Mouse (Mus musculus): ENCODE data around the gene Serpine1.
"Not testable (repeated sequence)": the region's sequence is repeated elsewhere in the genome, so short reads cannot be mapped to it uniquely, and the experiment has no call there.

The Serpine1 gene

DNA sequence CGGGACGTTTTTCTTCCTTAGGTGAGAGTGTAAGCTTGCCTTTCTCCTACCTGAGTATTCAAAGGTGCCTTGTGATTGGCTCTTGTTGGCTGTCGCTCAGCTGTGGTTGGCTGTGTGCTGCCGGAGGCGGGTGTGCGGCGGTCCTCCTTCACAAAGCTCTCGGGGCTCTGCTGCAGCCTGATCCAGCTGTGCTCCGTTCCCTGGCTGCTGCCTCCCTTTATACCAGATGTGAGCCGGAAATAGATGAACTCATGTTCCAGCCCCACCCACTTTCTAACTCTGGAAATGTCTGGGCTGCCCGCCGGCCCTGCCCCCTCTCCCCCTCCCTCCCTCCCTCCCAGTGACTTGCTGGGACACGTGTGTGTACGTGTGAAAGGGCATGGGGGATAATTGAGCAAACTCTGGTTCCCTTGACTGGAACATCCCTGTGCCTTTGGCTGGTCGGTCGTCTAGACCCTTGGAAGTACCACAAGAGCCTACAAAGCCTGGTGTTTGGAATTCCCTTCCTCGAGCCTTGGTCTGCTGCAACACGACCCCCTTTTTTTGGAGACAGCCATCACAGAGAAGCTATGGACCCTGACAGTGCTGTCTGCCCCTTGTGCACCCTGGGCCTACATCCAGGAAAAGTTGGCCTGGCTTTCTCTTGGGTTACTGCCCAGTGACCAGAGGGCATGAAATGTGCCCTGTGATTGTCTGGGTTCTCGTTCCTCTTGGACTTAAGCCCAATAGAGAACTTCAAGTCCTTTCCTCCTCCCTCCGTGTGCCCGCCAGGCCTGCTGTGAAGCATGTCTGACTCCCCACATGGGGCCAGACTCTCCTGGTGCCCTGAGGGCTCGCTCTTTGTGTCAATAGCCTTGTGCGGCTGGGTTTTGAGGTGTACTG, at the start of gene Serpine1:
TSS of gene Serpine1 (minus strand) at position 190 of the 882 bp plus-strand sequence.
- peak; percentile 60 for DNase-seq (ENCODE audit: low read depth, low spot score)

- DNase-seq (ENCODE audit: low read depth, low spot score), result no peak
Observed at GRCm38 (mm10) chr5:137121280-137121679, 49.2 kb upstream of the Serpine1 start.

DNA sequence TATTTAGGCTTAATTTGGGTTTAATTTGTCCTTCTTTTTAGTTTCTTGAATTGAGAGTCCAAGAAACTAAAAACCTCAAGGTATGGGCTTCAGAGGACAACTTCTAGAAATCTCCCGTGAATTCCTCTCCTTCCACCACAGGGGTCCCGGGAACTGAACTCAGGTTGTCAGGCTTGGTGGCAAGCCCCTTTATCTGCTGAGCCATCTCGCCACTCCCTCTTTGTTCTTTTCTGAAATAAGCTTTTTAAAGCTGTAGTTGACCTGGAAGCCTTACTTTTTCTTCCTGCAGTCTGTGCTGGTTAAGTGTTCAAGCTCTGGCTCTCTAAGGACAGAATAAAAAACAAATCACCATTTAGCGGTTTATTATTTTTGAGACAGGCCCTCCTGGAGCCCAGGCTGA, 46.8 kb upstream of the Serpine1 start:
- no peak for DNase-seq (ENCODE audit: low read depth, low spot score)

DNA sequence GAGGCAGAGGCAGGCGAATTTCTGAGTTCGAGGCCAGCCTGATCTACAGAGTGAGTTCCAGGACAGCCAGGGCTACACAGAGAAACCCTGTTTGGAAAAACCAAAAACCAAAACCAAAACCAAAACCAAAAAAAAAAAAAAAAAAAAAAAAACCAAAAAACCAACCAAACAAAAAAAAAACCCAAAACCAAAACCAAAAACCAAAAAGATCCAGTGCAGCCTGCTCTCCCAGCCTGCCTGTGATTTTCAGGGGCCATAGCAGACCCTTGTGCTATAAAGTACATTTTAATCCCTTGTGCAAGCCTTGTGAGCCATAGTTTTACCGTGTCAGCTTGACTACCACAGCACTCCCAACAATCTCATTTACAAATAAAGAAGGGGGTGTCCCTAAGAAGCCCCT, 45.9 kb upstream of the Serpine1 start:
- DNase-seq (ENCODE audit: low read depth, low spot score), result not testable (repeated sequence)

DNA sequence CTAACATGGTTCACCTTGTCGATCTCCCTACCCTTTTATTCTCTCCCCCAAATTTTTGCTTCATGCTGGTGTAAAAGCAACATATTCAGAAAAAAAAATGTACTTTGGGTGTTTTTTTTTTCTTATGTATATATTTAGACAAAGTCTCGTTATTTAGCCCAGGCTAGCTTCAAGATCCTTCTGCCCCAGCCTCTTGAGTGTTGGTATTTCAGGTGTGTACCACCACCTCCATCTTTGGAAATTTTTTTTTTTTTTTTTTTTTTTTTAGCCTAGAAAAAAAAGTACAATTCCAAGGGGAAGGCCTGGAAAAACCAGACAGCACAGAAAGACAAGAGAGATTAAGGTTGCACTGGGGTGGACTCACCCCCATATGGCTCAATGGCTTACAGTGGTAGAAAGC, 44.9 kb upstream of the Serpine1 start:
- DNase-seq (ENCODE audit: low read depth, low spot score), result no peak

DNA sequence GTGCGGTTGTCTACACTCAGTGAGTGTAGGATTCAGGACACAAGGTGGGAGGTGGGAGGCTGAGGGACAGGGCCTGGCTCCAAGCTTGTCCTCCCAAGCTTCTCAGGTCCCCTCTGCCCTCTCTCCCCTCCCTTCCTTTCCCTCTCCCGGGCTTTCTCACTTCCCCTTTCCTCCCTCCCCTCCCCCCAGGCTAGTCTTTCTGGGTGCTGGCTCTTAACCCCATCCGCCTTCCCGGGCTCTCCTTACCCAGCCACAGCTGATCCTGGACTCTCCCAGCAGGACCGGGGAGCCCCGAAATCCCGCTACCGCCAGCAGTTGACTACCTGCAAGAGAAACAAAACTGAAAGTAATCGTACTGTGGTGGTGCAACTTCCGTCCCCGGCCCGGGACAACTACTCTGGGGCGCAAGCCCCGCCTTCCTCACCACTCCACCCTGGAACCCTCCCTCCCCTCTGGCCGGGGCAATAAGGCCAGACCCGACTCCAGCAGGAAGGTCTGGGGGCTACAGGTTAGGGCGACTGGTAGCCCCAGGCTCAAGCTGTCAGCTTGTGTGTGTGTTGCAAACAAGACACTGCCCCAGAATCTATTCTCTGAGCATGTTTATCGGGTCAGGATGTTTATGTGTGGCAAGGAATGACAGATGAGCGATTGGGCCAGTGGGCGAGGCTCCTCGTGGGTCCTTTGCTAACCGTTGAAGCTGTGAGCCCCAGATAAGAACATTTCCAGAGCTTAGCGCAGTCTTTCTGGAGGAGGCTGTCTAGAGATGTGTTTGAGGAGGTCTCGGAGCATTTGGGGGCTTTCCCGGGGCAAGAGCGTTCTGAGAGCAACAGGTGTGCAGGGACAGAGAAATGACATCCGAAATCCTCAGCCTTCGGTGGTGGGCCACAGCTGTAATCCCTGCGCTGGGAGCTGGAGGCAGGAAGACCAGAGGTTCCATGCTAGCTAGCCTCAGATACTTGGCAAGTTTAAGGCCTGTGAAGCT, 44.1 kb upstream of the Serpine1 start, which contains the start of gene Trim56:
TSS of gene Trim56 (minus strand) at position 344 of the 982 bp plus-strand sequence.
- no peak for DNase-seq (ENCODE audit: low read depth, low spot score)

DNA sequence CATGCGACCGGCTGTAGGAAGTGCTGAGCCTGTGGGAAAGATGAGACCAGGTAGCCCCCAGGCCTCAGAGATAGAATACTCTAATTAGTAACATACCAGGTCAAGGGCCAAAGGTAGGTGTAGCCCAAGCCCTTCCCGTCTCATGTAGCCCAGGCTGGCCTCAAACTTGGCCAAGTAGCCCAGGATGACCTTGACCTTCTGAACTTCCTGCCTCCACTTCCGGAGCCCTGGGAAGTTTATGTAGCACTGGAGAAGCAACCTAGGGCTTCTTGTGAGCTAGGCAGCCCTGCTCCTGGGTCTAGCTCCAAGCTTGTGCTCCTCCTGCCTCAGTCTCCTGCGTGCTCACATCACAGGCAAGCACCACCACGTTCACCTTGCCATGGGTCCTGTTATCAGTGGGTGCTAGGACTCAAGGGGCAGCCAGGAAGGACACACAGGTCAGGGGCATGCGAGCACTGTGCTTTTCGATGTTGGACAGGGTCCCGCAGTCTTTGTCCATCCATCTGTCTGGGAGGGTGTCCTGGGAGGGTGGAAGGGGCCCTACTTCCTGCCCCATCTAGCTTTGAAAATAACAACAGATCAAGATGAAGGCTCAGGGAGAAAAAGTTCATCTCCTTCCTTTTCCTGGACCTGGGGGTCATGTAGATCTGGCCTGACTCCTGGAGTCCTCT, 43.0 kb upstream of the Serpine1 start:
- no peak for DNase-seq (ENCODE audit: low read depth, low spot score)

- DNase-seq (ENCODE audit: low read depth, low spot score), result peak; percentile 44
Observed at GRCm38 (mm10) chr5:137111542-137112408, 39.7 kb upstream of the Serpine1 start.

- no peak for DNase-seq (ENCODE audit: low read depth, low spot score)
Observed at GRCm38 (mm10) chr5:137110863-137111262, 38.8 kb upstream of the Serpine1 start.

- DNase-seq (ENCODE audit: low read depth, low spot score), result no peak
Observed at GRCm38 (mm10) chr5:137109941-137110593, 38.0 kb upstream of the Serpine1 start.

- DNase-seq (ENCODE audit: low read depth, low spot score), result no peak
Observed at GRCm38 (mm10) chr5:137108111-137108510, 36.0 kb upstream of the Serpine1 start.

- DNase-seq (ENCODE audit: low read depth, low spot score), result no peak
Observed at GRCm38 (mm10) chr5:137107670-137108069, 35.6 kb upstream of the Serpine1 start.

GRCm38 (mm10) chr5:137107024-137107423, 35.0 kb upstream of the Serpine1 start:
- peak; percentile 77 for DNase-seq (ENCODE audit: low read depth, low spot score)

- no peak for DNase-seq (ENCODE audit: low read depth, low spot score)
Observed at GRCm38 (mm10) chr5:137106434-137106833, 34.4 kb upstream of the Serpine1 start.

- DNase-seq (ENCODE audit: low read depth, low spot score), result no peak
Observed at GRCm38 (mm10) chr5:137103969-137104368, 31.9 kb upstream of the Serpine1 start.

DNA sequence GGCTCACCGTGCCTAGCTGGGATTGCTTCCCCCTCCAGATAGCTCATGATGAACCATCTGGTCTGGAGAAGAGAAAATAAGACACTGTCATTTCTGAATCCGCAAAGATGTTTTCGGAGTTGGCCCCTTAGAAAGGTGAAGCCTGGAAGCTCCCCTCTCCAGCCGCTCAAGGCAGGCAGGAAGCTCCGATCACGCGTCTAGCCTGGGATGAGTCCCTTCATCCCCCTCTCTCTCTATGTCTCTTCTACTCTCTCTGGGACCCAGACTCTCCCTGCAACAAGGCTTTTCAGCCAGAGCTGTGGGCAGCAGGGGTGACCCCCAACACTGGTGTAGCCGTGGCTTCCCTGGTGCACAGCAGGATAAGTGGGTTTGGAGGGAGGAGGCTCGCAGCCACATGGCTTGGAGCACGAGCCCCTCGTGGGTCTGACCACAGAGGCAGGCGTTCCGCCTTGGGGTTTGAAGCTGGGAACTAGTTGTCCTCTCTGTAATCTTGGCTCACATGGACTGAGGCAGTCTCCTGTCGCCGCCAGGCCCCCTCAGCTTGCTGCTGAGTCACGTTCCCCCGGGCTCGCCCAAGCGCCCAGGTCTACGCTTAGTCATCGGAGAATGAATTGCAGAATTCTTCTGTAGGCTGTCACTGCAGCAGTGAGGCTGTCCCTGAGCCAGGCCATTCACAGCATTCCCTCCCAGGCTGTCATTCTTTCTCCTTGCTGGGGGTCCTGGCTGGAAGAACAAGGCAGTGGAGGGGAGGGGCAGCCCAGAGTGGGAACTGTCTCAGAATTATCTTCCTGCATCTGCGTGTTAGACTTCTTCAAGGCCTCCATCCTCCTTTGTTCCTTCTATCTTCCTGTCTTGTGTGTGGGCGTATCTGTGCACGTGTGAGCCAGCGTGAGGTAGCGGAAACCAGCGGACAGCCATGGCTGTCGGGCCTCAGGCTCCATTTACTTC, 30.8 kb upstream of the Serpine1 start:
- peak; percentile 79 for DNase-seq (ENCODE audit: low read depth, low spot score)

- DNase-seq (ENCODE audit: low read depth, low spot score), result no peak
Observed at GRCm38 (mm10) chr5:137102078-137102477, 30.0 kb upstream of the Serpine1 start.

GRCm38 (mm10) chr5:137100660-137101059, 28.6 kb upstream of the Serpine1 start:
- no peak for DNase-seq (ENCODE audit: low read depth, low spot score)

DNA sequence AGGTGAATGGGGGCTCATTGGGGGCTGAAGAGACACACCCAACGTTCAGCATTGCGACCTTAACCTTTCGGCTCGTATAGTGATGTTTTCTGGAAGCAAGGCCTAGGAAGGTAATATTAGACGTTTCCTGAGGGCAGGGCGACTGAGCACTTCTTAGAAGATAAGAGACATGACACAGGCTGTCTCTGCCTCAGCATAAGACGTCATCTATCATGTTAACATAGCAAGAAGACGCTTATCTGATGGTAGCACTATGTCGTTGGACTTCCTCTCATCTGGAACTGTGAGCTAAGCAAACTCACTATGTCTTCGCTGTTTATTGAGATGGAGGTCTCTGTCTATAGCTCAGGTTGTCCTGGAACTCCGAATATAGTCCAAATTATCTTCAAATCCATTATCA, 26.4 kb upstream of the Serpine1 start:
- no peak for DNase-seq (ENCODE audit: low read depth, low spot score)
